Mouse (Mus musculus): Measurements from ENCODE around the gene Camkk2.

Camkk2 gene

GRCm38 (mm10) chr5:122782066-122782465 lies 2.9 kb upstream of the Camkk2 start:
- DNase-seq (ENCODE audit: low spot score) = peak; percentile 57

GRCm38 (mm10) chr5:122780791-122781432 lies 1.7 kb upstream of the Camkk2 start:
- DNase-seq (ENCODE audit: low spot score) = no peak

DNA sequence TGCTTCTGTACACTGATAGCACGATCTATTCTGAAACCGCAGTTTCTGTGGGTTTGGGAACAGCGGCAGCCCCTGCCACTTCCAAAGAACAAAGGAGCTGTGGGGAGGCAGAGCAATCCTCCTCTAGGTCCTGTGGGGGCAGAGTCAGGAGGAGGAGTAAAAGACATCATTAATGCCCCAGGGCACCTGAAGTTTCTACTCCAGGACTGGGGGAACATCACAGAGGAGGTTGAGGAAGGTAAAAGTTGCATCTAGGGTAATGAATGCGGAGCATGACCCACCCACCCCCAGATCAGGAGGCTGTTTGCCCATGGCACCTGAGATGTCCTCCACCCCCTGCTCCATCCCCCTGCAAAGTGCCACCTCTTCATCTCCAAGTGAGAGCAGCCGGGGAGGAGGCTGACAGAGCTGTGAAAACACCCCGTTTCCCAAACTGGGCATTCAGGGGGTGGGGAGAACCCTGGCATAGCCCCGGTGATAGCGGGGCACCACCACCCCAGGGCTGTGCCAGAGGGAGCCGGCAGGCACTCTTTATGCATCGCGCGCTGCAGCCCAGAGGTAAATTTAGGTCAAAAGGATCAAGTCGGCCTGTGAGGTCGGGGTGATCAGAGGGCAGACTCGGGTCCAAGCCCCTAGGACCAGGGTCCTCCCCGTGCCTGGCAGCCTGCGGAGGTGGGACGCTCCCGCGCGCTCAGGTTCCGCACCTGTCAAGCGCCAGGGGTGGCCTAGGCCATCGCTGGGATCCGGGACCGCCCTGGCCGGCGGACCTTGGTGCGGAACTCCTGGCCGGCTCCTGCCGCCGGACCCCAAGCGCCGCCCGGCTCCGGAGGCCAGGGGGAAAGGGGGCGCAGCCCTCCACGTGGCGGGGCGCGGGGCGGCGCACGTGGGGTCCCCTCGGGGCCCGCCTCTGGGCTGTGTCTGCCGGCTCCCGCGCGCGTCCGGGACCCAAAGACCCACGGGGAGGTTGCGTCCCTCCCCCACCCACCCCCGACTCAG lies 680 bp downstream of the Camkk2 start:
- DNase-seq (ENCODE audit: low spot score) = no peak

DNA sequence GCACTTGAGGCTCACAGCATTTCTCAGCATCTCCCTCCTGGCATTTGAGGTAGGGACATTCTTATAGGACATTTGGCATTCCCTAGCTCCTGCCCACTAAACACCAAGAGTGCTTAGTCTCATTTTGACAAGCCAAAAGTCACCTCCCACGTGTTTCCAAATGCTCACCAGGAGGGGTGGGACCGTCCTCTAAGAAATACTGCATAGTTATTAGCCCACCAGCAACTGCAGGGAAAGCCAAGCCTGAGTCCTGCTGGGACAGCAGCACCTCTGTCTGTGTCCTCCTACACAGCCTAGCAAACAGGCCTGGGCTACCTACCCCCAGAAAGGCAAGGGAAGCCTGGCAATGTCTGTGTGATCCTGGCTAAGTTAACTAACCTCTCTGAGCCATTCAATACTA lies 1.9 kb downstream of the Camkk2 start:
- DNase-seq (ENCODE audit: low spot score) = no peak

DNA sequence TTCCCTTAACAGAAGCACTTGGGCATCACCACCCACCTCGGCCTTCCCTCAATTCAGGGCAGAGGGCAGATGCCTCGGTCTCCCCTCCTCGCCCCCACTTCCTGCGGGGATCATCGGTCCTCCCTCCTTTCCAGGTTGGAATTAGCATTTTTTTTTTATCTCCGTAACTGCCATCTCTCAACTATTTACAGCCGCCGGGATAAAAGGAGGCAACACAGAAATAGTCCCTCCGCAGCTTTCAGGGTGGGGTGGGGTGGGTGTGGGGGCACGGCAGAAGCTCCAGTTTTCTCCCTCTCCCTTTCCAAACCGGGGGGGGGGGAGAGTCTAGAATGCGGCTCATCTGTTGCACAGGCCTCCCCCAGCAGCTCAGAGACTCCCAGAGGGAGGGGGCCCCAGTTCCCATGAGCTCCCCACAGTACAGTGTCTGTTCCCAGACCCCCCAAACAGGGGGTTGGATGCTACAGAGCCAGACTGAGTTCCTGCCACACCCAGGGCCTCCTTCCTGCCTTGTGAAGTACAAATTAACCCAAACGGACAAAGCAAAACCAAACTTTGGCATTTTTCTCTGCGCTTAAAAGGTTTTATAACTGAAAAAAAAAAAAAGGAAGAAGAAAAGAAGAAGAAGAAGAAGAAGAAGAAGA lies 3.4 kb downstream of the Camkk2 start:
- no peak for DNase-seq (ENCODE audit: low spot score)

DNA sequence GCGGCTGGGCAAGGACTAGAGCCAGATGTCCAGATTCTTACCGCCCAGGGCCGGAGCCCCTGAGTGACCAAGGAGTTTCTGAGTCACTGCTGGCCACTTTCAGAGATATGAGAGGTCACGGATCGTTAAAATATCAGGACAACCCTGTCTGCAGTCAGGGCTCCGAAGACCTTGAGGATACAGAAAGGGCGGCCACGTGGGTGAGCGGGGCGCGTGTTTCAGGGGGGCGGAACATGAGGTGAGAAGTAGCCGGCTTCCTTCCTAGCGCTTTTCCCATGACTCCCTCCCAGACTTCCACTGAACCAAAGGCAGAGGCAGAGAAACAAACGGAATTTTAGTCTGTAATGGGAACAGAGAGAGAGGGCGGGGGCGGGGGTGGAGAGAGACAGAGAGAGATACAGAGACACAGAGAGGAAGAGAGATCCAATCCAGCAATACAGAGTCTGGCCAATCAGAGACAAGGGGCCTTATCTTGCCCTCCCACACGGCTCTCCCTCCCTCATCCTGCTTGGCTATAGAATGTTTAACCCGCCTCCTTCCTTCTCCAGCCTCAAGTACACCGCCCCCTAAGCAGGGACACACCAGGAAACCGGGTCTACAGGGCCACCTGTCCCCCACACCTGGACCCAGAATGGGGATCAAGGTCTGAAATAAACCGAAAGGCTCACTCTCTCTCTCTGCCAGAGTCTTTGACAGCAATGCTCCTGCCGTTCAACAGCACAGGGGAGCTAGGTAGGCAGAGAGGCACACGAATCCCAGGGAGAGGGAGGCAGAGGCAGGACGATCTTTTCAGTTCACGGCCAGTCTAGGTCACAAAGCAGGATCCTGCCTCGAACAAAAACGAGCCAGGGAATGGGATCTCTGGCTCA lies 4.2 kb downstream of the Camkk2 start:
- peak; percentile 68 for DNase-seq (ENCODE audit: low spot score)

DNA sequence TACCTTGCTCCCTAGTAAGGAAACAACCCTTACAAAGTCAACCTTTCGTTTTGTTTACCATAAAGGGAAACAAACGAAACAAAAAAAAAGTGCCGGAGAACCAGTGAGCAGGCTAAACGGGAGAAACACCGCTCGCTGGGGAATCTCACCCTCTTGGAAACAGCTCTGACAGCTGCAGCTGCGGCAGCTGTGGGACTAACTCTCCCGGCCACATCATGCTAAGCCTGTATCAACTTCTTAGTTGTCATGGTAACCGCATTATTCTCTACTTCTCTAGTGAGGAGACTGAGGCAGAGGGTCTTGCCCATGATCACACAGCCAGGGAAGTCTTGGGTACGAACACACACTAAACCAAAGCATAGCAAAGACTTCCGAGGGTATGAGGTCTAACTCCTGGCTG lies 5.5 kb downstream of the Camkk2 start:
- DNase-seq (ENCODE audit: low spot score) = no peak

DNA sequence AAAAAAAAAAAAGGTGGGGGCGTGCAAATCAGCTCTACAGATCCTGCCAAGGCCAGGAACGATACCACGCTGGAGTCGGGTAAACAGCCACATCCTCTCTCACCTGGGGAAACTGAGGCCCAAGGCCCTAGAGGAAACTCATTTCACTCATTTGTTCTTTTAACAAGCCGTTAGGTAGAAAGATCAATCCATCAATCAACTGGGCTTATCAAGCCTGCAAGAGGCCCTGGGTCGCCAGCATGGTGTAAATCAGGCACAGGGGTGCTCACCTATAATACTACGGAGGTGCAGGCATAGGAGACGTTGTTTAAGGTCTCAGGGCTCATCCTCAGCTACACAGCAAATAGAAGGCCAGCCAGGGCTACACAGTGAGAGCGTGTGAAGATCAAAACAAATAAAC lies 7.8 kb downstream of the Camkk2 start:
- DNase-seq (ENCODE audit: low spot score) = no peak

GRCm38 (mm10) chr5:122770806-122771261 lies 8.4 kb downstream of the Camkk2 start:
- DNase-seq (ENCODE audit: low spot score) = peak; percentile 70

- peak; percentile 94 for DNase-seq (ENCODE audit: low spot score)
These were observed 8.9 kb downstream of the Camkk2 start for GRCm38 (mm10) chr5:122770304-122770703.

DNA sequence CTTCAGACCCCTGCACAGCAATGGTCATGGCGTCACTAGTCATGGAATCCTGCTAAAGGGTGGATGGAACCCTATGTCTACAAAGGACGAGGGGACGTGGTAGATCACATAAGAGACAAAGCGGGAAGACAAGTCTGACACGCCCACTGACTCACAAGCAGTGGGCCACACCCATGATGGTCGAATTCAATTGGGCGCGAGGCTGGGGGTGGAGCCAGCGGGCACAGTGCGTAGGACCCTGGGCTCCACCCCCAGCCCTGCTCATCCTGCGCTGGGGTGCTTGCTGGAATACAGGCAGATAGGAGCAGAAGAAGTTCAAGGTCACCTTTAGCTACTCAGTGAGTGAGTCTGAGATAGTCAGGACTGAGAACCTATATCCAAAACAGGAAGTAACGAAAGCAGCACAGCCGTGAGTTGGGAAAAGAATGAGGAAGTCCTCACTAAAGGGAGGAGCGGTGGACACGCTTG lies 10.1 kb downstream of the Camkk2 start:
- DNase-seq (ENCODE audit: low spot score) = no peak

GRCm38 (mm10) chr5:122767283-122767682 lies 11.9 kb downstream of the Camkk2 start:
- no peak for DNase-seq (ENCODE audit: low spot score)

- DNase-seq (ENCODE audit: low spot score) = no peak
These were observed 15.2 kb downstream of the Camkk2 start for GRCm38 (mm10) chr5:122764032-122764464.

- no peak for DNase-seq (ENCODE audit: low spot score)
These were observed 15.8 kb downstream of the Camkk2 start for GRCm38 (mm10) chr5:122763271-122764031.

DNA sequence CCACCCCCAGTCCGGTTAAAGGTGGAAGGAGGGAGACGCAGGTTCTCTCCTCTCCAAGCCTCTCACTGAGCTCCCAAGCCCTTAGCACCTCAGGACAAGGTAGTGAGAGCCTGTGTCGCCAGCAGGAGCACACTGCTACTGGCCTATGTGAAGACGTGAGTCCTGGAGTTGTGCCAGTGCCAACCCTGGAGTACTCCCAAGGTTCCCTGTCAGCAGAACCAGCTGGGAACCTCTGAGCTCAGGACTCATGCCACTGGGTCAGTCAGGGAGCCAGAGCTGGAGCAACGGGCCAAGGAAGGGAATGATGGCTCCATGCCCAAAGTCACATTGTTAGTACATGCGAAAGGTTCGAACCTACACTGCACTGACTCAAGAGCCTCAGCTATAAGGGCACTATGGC lies 22.5 kb downstream of the Camkk2 start:
- DNase-seq (ENCODE audit: low spot score) = no peak

DNA sequence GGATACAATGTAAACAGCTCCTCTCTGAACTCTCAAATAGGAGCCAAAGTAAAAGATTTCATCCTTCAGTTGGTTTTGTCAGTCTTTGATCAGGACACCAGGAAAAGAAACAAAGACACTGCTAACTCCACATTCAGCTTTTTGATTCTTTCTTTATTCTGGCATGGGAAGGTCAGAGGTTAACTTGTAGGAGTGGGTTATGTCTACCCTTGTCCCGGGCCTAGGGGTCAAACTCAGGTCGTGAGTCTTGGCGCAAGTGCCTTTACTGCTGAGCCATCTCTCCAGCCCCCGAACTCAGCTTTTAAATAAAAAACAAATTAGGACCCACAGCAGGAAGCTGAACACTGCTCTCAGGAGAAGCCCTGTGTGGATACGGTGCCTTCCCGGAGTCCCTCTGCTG lies 23.1 kb downstream of the Camkk2 start:
- DNase-seq (ENCODE audit: low spot score) = no peak

DNA sequence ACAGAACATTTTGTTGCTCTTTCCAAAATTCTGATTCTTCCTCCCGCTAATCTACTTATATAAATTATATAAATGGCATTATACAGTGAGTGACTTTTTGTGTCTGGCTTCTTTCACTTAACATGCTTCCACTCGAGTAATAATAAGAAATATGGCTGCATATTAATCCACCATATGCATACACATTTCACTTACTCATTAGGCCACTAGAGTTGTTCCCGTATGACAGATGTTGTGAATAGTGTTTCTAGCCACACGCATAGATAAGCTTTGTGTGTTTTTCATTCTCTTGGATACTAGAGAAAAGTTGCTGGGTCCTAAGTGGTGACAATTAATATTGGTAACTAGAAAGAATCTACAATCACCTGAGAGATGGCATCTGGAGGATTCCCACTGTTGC lies 23.6 kb downstream of the Camkk2 start:
- DNase-seq (ENCODE audit: low spot score) = no peak

DNA sequence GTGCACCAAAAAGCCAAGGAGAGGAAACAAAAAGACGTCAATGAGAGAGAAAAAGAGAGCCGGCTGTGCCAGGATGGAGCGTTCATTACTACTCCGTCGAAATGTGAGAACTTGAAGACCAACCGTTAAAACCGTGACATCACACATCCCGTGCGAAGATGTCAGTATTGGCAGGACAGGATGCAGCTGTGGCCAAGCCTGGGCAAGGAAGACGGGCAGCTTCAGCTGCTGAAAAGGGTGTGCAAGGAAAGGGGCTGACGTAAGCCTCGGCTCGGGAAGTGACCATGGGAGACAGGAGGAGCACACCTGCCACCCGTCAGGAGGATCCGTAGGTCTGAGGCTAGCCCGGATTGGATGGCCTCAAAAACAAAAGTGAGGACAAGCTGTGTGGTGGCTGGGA lies 24.7 kb downstream of the Camkk2 start:
- DNase-seq (ENCODE audit: low spot score) = no peak

DNA sequence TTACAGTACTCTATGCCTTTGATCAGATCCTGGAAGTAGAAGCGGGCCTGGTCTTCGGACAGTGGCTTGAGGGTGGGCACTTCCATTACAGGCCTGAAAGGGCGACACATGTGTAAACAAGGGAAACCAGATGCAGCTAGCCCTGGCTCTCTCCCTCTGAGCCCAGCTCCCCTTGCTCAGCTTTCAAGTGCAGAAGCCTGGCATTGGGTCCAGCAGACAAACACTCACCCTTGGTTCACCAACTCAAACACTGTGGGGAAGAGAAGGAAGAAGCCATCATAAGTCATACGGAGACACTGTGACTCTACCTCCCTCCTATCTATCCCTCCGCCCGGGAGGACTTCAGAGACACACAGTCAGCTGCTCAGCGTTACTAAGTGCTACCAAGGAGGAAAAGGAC lies 31.3 kb downstream of the Camkk2 start:
- DNase-seq (ENCODE audit: low spot score) = no peak

GRCm38 (mm10) chr5:122743880-122744422 lies 35.3 kb downstream of the Camkk2 start:
- no peak for DNase-seq (ENCODE audit: low spot score)
